Mouse (Mus musculus) cortical plate, adult 2 months (tissue): ENCODE results near the gene Anp32e.

Source experiments
- CTCF ChIP-seq: fragments of 200-500 bp; IDR thresholded peaks from 2 replicates; pipeline ENCODE4 v1.5.1; 2011; ENCODE audit warnings: mild to moderate bottlenecking, control low read depth, low read length; ENCODE audit not compliant: insufficient read depth; ENCODE audit errors: extremely low read depth
- POLR2A ChIP-seq: fragments of 200-500 bp; IDR thresholded peaks from 2 replicates; pipeline ENCODE4 v1.6.1; 2011; ENCODE audit warnings: mild to moderate bottlenecking, low read length, control low read depth; ENCODE audit not compliant: insufficient read depth; ENCODE audit errors: extremely low read depth

DNA sequence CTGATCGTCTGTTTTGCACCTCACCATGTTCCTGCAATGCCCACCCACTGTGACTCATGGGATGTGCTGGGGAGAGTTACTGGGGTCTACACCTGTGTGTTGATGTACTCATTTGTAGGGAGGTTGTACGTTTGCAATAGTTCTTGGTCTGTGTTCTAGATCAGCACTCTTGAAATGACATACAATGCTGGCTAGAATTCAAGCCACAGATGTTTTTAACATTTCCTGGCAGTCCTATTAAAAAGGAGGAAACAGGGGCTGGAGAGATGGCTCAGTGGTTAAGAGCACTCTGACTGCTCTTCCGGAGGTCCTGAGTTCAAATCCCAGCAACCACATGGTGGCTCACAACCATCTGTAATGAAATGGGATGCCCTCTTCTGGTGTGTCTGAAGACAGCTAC lies 24.5 kb downstream of the Anp32e start:
- no peak for TF ChIP-seq POLR2A
- no peak for TF ChIP-seq CTCF
